11 mouse cellular contexts compared by ENCODE assay signal in the genomic region with DNA sequence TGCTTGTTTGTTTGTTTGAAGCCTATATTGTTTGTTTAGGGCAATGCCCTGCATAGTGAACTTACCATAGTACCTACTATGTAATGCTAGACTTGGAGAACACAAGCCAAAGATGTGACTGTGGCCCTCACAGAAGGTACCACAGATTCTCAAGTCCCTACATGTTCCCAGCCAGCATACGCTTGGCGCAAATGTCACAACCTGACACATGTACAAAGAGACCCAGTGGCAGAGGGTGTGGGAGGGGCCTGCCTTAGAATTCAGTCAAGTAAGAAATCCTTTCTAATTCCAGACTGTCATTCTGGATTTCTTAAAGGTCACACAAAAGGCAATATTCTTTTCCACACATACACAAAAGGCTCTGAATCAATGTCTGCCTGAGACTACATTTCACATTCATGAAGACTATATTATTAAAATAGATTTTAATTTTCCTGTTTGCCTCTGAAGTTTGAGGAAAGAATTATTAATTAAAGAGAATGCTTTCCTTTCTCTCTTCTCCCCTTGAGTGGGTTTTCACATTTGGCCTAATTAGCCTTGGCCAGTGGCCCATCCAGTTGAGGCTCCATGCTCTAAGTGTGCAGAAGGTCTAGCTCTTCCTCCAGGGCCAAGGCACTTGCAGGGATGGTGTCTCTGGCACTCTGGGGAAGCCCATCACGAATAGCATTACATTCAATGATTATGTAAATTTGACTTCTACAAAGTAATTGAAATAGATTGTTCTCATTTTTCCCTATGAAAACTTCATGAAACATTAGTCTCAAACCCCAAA.
"Had no signal": no experiment of that assay in that cellular context is flagged by ENCODE, and none has a peak within 500 bp of the region (broad histone marks: within the 10 kb centered on the region; RNA-seq: fewer than 3 reads in every experiment).

No protein-coding gene starts in this region.

- H3K27ac ChIP-seq: kidney, postnatal 0 days; liver, embryonic 14.5 days; macrophage; midbrain, embryonic 12.5 days had no signal

- H3K27me3 ChIP-seq: midbrain, embryonic 12.5 days had no signal

- DNase-seq: kidney, postnatal 25 days; liver, postnatal 0 days; lung, embryonic 14.5 days; thymus, adult 18-20 months; thymus, postnatal 36 days had no signal

- H3K9ac ChIP-seq: liver, embryonic 14.5 days; liver, postnatal 0 days; lung, embryonic 14.5 days; midbrain, embryonic 12.5 days had no signal

- H3K4me2 ChIP-seq: lung, embryonic 14.5 days; midbrain, embryonic 12.5 days had no signal

- H3K9me3 ChIP-seq: midbrain, embryonic 12.5 days had no signal

- H3K4me3 ChIP-seq: midbrain, embryonic 12.5 days had no signal

- H3K36me3 ChIP-seq: midbrain, embryonic 12.5 days had no signal

- ATAC-seq: liver, postnatal 0 days; lung, postnatal 0 days; midbrain, embryonic 16.5 days had no signal
